Mouse (Mus musculus) myocyte (in vitro differentiated cells): ENCODE data around the gene Nod2.

ENCODE experiments used
- E2F4 ChIP-seq: IDR thresholded peaks from one replicate; pipeline ENCODE4 v1.6.1; 2011; ENCODE audit warnings: mild to moderate bottlenecking, control low read depth, moderate library complexity; ENCODE audit not compliant: insufficient read depth
- MAX ChIP-seq: IDR thresholded peaks from one replicate; pipeline ENCODE4 v1.6.1; 2011; ENCODE audit warnings: low read depth, mild to moderate bottlenecking, control low read depth
- MYOD1 ChIP-seq, 3 experiments: IDR thresholded peaks; one replicate each; pipeline ENCODE4 v1.6.1; 2011; ENCODE audit warnings: control low read depth in 2 of 3, low read depth in 2 of 3, mild to moderate bottlenecking in 2 of 3, moderate library complexity in 1 of 3; ENCODE audit not compliant: insufficient read length in 2 of 3, control insufficient read depth in 1 of 3
- MYOG ChIP-seq, 3 experiments: IDR thresholded peaks; one replicate each; pipeline ENCODE4 v1.6.1; 2011; ENCODE audit warnings: control low read depth in 2 of 3, low read depth in 2 of 3, mild to moderate bottlenecking in 2 of 3; ENCODE audit not compliant: insufficient read length in 2 of 3, control insufficient read depth in 1 of 3, insufficient read depth in 1 of 3
- POLR2A ChIP-seq: IDR thresholded peaks from one replicate; pipeline ENCODE4 v1.6.1; 2011; ENCODE audit warnings: low read depth, mild to moderate bottlenecking, control low read depth, moderate library complexity; ENCODE audit not compliant: insufficient read length
- POLR2AphosphoS2 ChIP-seq: IDR thresholded peaks from one replicate; pipeline ENCODE4 v1.6.1; 2011; ENCODE audit warnings: low read depth, control low read depth; ENCODE audit not compliant: insufficient read length
- REST ChIP-seq: IDR thresholded peaks from one replicate; pipeline ENCODE4 v1.6.1; 2011; ENCODE audit warnings: mild to moderate bottlenecking, control low read depth, moderate library complexity; ENCODE audit not compliant: insufficient read depth, insufficient read length
- SRF ChIP-seq: IDR thresholded peaks from one replicate; pipeline ENCODE4 v1.6.1; 2011; ENCODE audit warnings: low read depth; ENCODE audit not compliant: control insufficient read depth, insufficient read length
- TCF12 ChIP-seq: IDR thresholded peaks from one replicate; pipeline ENCODE4 v1.6.1; 2011; ENCODE audit warnings: mild to moderate bottlenecking, control low read depth; ENCODE audit not compliant: poor library complexity, insufficient read depth, severe bottlenecking
- USF1 ChIP-seq: IDR thresholded peaks from one replicate; pipeline ENCODE4 v1.6.1; 2011; ENCODE audit warnings: low read depth, mild to moderate bottlenecking, control low read depth, moderate library complexity

- TF ChIP-seq MAX (no peak), SRF (no peak), TCF12 (no peak), MYOD1 (IDR thresholded peaks at IDR 0.05; ENCODE audit: control insufficient read depth in 1 of 3, insufficient read length in 2 of 3, low read depth in 2 of 3) (no peak), POLR2A (no peak), MYOG (IDR thresholded peaks at IDR 0.05; ENCODE audit: control insufficient read depth in 1 of 3, insufficient read depth in 1 of 3, insufficient read length in 2 of 3, low read depth in 2 of 3) (no peak), E2F4 (no peak), POLR2AphosphoS2 (no peak), REST (no peak), USF1 (no peak)
Measured at GRCm38 (mm10) chr8:88638908-88639307, 8.2 kb upstream of the Nod2 start.
